Mouse (Mus musculus) layer of hippocampus, adult 9-11 months (tissue): ENCODE data around the gene Ccdc146.

Experiments used
- DNase-seq: peaks from one replicate; pipeline ENCODE4 v3.0.0; 2022

Ccdc146 gene

GRCm38 (mm10) chr5:21263202-21264055 lies 161.0 kb downstream of the Ccdc146 start:
- DNase-seq: peak; percentile 47

GRCm38 (mm10) chr5:21261202-21261844 lies 163.2 kb downstream of the Ccdc146 start:
- DNase-seq: peak; percentile 48

DNA sequence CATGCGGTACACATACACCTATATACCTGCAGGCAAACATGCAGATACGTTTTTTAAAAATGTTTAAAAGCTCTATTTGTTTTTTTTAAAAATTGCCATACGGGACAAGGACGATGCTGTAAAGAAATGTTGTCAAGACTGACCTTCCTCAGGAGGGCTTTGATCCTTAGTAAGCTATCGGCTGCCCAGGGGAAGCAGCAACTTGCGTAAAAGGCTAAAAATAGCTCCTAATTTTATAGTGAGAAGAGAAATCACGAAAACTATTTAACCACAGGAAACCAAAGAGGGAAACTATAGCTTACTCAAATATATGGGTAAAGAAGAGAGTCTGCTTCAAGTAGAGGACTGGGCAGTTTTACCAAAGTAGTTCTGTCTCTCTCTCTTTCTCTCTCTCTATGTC lies 163.7 kb downstream of the Ccdc146 start:
- no peak for DNase-seq

DNA sequence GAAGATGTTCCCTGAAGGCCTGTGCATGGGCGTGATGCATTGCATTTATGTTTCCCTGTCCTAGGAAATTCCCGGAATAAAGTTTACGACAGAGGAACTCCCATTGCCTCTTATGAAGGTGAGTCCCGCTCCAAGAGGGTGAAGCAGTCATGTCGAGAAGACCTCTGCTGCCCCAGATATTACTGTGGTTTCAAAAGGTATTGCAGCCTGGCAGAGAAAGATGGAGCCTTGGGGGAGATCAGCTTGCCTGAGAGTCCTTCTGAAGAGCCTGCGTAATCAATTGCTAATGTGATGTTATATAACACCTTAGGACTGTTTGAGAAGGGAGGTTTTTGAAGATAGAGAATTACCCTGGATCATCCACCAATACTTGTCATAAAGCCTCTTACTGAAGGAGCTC lies 166.7 kb downstream of the Ccdc146 start:
- no peak for DNase-seq

DNA sequence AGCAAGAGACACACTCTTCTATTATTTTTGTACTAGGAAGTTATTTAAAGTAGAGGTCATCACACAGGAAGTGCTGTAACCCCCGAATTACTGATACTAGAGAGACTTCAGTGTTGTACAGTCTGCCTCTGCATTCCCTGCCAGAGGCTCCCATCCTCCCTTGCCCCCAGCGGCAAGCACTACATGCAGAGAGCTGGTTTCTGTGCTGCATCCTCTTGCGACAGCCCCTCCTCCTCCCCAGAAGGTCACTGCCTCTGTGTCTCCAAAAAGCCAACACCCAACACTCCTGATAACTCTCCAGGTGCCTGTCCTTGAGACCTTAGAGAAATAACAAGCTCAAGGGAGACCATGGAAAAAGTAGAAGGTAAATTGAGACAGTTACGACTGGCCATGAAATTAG lies 167.4 kb downstream of the Ccdc146 start:
- DNase-seq: no peak

DNA sequence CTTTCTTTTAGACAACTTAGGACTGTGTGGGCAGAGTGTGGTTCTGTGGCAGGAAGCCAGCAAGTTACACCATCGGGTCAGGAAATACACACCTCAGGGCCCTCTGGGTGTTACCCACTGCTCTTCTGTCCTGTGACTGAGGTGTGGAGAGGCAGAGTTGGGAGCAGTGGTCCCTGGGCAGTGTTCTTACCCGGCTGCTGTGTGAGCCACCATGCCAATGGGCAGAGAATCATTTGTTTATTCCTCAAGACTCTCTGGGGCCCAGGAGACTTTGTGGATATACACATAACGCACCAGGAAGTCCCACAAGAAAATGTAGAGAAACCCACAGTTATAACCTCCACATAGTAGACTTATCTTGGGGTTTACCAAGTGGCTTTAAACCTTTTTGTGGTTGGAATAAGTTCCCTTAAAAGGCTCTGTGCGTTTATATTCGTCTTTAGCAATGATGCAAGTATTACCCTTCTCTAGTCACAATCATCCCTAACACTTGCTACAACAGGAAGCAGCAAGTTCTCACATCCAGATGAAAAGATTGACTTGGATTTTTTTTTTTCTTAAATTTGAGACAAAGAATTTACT lies 168.8 kb downstream of the Ccdc146 start:
- DNase-seq: no peak

DNA sequence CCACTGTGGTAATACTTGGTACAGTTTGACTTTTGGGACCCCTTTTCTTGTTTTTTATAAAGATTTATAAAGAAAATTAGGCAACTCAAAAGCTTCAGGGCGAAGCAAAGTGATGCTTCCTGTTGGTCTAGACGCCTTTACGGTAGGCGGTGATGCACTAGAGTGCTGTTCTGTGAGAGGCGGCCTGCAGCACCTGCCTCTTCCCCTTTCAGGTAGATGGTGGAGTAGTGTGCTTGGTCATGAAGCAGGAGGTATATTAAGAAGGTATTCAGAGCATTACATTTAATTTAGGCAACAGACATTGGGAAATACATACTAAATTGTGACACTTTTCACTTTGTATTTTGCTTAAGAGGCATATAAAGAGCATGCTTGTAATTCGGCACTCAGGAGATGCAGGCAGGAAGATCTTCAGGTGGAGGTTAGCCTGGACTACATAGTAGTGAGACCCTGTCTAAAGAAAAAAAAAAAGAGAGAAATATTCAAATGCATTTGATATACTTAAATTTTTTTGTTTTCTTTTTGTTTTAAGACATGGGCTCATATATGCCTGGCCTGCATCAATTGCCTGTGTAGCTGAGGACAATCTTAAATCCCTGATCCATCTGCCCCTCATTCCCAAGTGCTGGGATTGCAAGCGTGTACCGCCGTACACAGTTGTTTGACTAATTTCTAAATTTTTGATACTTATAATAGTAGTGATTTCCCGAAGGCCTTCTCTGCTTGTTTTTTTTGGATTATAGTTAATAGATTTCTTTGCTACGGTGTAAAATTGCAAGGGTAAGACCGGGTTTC lies 169.5 kb downstream of the Ccdc146 start:
- no peak for DNase-seq

DNA sequence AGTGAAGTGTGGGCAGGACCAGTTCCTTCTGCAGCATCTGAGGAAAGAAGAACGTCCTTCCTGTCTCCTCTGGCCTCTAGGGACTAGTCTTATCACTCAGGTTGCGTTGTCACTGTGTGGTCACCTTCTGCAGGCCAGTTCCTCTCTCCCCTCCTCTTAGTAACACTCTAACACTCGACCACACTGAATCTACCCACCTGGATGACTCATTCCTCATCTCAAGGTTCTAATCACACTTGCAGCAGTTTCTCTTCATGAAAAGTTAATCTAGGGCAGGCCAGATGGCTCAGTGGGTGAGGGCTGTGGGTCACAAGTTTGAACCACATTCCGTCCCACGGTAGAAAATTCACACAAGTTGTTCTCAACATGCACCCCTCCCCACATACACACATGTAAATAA lies 175.6 kb downstream of the Ccdc146 start:
- no peak for DNase-seq

DNA sequence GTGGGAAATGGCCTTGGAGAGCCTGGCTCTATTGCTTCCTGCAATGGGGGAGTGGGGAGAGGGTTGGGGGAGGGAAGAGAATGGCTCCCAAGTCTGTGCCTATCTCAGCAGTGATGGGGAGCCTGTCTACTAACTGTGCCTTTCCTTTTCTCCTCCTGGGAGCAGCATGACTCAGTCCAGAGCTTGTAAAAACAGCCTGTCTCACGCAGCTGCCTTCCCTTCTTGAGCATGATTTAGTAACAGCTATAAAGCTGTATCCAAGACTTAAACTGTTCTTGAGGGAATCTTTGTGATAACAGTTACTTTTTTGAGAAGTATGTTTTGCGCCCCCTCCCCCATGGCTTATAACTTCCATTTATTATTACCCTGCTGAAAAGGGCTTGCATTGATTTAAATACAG lies 176.6 kb downstream of the Ccdc146 start:
- DNase-seq: peak; percentile 59

GRCm38 (mm10) chr5:21246794-21247193 lies 177.7 kb downstream of the Ccdc146 start:
- no peak for DNase-seq

DNA sequence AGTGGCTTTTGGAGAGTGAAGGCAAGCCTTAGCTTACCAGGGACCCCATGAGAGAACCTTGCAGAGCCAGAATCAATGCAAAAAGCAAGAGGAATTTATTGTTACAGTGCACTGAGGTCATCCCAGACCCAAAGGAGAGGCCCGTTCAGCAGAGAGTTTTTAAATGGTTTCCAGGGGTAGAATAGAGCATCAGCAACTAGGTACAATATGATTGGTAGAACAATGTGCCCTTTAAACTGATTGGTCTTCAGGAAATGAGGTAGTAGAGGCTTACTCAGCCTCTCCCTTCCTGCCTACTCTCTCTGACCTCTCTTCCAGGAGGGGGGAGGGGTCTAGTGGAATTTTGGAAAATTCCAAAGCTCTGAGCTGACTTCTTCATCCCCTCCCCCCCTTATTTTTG lies 179.2 kb downstream of the Ccdc146 start:
- DNase-seq: no peak

- no peak for DNase-seq
Observed at GRCm38 (mm10) chr5:21244575-21244974, 179.9 kb downstream of the Ccdc146 start.
